Mouse (Mus musculus) layer of hippocampus, postnatal 14 days (tissue): ENCODE measurements around the gene Lrp1. TPM values are rescaled to one million over a fixed set of nuclear protein-coding genes. Genes with fewer than 3 reads are reported as not detected.

Experiments used
- DNase-seq, 2 experiments: peaks; one replicate each; pipeline ENCODE4 v3.0.0; 2021 to 2022; ENCODE audit warnings: low spot score in 2 of 2, mixed read lengths in 1 of 2
- total RNA-seq, 2 experiments: library from RNA; stranded (reverse); gene quantifications; 2 replicates each; pipeline ENCODE4 v1.2.3; 2021

Gene Lrp1
- total RNA-seq, 2 experiments from 2014 or later: 287 to 301 TPM

DNA sequence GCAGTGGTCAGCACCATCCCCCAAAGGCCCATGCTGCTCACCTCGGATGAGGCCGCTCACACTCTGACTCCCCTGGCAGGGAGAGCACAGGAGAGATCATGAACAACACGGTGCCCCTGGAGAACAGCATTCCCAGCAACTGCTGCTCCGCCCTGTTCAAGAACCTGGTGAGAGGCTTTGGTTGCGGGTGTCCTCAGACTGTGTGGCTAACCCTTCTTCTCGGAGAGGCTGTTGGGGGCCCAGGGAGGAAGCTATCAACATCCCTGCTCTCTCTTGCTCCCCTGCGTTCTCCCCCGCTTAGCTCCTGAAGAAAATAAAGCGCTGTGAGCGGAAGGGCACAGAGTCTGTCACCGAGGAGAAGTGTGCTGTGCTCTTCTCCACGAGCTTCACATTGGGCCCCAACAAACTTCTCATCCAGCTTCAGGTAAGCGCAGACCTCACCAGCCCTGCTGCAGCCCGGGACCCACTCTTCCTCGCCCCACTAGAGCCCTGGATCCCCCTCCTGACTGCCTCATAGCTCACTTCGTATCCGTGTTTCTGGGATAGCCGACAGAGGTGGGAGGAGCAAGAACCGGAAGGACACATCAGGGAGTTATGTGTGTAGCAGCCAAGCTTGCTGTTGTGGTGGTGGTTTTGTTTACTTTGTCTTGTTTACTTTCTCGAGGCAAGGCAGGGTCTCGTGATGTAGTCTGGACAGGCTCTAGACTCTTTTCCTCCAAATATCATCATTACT, 32.1 kb upstream of the Lrp1 start:
- no peak for DNase-seq

DNA sequence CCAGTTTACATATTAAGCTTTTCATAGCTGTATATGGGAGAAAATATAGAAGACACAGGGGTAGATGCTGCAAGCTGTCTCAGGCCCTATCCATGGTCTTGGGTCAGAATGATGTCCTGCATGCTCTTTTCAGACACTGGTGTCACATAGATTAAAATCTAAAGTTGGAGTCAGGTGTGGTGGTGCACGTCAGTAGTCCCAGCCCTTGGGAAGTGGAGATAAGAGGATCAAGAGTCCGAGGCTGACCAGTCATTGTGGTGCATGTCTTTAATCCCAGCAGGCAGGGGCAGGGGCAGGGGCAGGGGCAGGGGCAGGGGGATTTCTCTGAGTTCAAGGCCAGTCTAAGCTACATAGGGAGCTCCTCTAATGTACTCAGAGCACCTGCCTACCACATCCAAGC, 24.8 kb upstream of the Lrp1 start:
- DNase-seq: no peak

DNA sequence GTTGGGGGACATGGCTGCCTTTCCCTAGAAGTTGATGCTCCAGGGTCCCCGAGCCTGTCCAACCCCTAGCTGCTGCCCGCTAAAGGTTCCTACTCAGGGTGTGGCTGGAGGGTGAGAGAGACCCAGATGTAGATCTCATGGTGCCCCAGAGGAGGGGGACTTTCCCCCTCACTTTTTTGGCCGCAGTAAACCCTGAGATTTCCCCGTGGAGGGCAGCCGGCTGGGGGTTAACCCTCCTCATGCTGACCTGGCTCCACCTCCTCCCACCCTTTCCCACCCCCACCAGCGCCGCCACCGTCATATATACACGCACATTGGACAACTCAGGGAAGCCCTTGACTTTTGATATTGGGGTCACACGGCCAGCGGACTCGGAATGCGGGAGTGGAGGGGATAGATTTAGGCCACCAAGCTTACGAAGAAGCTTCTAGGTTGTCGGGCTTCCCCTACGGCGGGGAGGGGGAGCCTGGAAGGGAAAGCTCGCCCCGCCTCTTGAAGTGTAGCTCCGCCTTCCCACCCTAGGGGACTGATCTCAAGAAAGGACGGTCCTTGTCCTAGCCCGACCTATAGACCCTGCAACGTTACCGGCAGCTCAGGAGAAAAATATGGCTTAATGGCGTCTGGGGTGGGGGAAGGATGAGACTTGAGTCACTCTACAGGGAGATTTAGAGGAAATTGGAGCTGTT, 22.7 kb upstream of the Lrp1 start:
- peak in 1 of 2 experiments; percentile 14 for DNase-seq

DNA sequence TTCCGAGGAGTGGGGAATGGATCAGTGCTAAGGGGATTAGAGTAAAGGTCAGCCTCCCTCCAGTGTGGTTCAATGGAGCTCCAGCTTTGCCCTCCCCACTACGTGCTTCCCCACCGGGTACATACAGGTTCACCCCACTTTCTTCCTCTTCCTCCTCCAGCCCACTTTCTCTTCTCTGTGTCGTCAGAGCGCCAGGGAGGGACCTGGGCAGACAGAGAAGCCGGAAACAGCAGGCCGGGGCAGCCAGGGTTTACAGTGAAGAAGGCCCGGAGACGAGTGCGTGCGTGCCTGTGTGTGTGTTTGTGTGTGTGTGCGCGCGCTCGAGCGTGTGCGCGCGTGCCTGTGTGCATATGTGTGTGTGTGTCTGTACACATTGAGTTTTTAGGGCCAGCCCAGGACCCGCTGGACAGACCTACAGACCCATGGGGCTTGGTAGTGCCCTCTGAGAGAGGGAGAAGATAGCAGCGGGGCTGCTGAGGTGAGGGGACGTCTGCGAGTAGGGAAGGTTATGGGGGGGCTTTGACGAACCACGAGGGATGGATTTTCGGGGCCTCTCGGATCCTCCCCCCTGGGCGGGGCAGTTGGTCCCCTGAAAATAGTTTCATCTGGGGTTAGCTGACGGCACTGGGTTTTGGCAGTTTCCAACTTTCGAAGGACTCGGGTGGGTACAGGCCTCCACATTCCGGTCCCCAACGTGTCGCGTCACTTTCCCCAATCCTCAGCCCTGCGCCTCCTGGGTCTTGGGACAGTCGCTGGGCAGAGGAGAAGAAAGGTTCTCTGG, 22.0 kb upstream of the Lrp1 start, which contains the start of gene Stat6:
TSS of gene Stat6 (plus strand) at position 215 of the 781 bp plus-strand sequence.
- peak in 1 of 2 experiments; percentile 22 for DNase-seq

DNA sequence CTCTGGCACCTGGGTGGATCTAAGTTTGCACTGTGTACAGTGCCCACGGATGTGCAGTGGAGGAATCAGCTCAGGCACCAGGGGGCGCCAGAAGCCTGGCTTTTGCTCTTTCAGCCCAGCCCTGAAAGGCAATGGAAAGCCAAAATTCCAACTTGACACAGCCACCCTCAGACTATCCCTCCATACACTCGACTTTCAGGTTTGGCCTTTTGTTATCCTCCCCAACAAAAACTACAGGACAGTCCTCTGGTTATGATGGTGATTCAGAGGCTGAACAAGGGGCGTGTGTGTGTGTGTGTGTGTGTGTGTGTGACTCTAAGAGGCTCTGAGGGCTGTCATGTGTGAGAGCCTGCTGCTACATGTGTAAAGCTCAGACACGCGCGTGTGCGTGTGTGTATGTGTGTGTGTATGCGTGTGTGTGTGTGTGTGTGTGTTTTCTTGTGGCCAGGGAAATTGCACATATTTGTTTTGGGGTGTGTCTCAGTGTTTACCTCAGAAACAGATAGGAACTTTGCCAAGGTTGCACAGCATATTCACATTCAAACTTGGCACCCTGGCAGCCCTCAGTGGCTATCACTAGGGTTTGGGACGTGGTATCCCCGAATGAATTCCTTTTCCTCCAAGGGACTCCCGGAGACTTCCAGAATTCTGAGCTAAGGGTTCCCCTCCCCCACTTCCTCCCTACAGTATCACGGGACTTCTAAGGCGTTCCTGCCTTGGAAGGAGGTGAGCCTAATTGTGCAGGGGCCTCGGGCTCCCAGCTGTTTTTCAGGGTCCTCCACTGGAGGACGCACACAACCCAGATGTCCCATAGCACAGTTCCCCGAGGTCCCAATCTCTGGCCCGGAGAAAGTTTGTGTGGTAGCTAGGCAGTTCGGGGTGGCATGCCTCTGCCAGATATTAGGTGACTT, 21.2 kb upstream of the Lrp1 start:
- DNase-seq: peak; percentile 83 to 87

DNA sequence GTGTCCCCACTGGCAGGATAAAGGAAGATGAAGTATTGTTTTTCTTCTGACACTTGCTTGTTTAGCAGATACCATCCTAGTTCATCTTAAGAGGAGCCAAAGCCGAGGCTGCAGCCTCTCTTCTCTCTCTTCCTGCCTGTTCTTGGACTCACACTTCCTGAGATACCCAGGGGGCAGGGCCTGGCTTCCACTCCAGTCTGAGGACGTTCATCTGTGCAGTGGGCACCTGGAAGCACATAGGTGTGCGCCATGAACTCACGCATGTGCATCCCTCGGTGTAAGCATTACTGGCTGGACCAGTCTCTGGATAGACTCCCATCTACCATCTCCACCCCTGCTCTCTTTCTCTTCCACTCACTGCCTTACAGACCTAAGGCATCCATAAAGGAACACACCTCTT, 19.5 kb upstream of the Lrp1 start:
- DNase-seq: no peak

DNA sequence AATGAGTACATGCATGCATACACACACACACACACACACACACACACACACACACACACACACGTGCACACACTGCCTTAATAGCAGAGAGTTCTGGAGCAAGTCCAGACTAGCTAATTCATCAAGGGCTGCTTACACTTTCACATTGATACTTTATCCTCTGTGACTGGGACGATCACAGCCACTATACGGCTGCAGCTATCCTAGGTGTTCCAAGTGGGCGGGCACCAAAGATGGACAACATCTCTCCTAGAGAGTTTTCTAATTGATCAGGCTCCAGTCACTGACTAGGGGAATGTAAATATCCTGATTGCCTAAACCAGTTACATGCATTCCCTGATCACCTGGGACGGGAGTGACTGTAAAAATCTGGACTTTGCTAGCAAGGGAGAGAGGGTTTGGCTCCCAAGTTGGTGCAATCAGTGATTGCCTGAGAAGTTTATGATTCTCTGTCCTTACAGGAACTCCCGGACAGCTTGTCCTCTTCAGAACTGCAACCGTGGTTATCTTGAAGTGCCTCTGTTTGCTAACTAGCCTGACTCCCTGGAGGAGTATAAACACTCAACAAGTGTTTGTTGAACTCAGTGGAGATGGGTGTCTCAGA, 11.8 kb upstream of the Lrp1 start:
- no peak for DNase-seq

DNA sequence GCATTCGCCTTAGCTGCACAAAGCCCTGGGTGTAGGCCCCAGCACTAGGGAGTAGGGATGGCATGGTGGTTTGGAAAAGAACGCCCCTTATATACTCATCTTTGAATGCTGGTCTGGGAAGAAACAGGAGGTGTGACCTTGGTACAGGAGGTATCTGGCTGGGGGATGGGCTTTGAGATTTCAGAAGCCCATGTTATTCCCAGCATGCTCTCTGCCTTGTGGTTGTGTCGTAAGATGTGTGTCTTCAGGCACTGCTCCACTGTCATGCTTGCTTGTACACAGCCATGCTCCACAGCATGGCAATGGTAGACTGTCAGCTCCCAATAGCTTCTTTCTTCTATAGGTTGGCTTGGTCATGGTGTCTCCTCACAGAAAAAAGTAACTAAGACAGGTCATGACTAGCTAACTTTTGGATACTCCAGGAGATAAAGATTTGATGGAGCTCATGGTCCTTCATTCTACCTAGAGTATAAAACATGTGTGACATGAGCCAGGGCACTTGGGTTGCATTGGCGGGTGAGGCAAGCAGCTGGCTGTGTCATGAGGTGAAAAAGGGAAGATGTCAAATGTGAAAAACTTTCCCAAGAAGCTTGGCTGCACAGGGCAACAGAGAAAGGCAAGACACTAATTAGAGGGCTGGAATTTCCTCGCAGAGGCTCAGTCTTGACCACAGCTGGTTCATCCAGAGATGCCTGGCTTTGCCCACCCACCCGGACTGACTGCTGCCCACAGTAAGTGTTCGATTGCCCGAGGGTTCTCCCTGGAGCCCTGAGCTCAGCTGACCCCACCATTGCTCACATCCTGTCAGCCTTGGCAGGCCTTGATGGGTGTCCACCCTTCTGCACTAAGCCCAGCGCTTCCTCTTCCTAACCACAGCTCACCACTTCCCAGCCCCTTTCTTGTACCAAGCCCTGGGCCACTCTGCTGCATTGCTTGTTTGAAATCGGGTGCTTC, 10.6 kb upstream of the Lrp1 start:
- DNase-seq: no peak

DNA sequence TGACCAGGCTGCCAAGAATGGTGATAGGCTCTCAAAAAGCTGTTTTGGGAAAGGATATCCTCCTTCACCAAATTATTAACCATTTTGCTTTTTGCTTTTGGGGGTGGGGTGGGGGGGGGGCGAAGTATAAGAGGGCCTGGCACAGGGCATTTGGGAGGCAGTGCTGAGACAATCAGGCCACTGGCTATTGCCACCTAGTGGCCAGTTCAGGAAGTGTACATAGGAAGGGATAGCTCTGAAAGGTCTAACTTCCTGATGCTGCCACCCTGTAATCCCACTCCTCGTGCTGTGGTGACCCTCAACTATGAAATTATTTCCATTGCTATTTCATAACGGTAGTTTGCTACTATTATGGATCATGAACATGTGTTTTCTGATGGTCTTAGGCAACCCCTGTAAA, 5.5 kb upstream of the Lrp1 start:
- peak in 1 of 2 experiments; percentile 42 for DNase-seq

DNA sequence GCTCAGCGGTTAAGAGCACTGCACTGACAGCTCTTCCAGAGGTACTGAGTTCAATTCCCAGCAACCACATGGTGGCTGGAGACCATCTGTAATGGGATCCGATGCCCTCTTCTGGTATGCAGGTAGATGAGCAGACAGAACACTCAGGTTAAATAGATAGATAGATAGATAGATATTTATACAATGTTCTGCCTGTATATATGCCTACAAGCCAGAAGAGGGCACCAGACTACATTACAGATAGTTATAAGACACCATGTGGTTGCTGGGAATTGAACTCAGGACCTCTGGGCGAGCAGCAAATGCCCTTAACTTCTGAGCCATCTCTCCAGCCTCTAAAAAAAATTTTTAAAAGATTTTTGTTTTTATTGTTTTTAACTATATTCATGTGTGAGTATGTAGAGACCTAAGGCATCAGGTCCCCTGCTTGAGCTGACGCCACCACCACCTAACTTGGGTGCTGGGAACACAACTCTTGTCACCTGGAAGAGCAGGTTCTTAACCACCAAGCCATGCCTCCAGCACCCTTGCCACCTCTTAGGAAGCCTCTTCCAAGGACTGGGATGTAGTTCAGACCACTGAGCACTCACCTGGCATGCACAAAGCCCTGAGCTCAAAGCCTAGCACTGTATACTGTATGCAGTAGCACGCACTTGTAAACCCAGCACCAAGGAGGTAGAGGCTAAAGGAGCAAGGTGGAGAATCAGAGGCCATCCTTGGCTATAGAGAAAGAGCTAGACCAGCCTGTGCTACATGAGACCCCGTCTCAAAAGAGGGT, 2.7 kb upstream of the Lrp1 start:
- no peak for DNase-seq

DNA sequence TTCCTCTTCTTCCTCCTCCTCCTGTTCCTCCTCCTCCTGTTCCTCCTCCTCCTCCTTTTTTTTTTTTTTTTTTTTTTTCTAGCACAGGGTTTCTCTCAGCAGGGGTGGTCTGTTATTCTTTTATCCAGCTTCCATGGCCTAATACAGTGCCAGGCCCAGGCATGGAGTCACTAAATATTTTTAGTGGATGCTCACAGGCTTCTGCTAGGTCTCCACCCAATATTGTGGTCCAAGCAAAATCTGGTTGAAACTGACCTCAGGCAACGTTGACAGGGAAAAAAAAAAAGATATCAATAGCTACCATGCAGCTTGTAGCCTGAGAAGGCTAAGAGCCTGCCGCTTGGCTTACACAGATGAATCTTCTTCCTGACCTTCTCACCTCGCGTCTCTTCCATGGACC, 1.7 kb upstream of the Lrp1 start:
- DNase-seq: no peak

DNA sequence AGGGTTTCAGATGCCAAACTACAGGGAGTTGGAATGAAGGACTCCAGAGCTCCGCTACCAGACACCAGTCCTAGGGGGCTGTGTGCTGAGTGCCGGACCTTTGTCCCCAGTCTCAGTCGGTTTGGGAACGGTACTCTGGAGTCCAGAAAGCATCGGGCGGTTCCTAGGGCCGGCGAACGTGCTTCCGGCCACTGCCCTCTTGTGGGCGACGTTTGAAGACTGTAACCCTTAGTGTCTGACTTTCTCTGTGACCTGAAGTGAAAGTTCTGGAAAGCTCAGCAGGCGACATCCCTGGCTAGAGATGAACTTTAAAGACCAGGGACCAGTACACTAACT, 1.1 kb upstream of the Lrp1 start:
- DNase-seq: peak in 1 of 2 experiments; percentile 62

DNA sequence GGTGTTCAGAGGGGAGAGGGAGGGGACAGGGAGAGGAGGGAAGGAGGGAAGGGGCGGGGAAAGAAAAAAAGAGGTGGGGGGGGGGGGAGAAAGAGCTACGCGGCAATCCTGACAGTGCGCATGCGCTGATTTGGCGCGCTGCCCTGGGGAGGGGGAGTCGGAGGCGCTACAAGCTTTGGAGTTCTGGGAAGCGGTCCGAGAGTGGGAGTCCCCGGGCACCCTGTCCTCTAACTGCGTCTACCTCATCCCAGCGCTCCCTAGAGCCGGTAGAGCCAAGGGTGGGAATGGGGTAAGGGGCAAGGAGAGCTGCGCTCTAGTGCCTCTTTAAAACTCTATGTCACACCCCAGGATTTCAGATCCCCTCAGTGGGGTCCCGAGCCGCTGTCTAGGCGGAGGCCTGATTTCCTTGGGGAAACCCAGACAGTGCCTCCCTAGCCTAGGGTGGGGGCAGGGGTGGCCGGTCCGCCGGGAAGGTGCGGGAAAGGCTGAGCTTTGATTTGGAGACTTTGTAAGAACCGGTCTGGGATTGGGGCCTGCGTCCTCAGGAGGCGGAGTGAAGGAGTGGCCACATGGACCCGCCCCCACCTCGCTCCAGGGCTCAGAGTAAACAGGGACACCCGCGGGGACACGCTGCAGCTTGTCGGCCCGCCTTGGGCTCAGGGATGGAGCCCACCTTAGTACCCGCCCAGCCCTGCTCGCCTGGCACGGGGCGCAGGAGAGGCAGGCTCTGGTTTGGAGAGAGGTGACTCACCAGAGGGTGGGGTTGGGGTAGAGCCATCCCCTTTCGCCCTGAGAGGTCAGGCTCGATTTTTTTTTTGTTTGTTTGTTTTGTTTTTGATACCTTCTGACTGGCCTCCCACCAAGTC, 476 bp upstream of the Lrp1 start:
- DNase-seq: peak; percentile 86 to 93

DNA sequence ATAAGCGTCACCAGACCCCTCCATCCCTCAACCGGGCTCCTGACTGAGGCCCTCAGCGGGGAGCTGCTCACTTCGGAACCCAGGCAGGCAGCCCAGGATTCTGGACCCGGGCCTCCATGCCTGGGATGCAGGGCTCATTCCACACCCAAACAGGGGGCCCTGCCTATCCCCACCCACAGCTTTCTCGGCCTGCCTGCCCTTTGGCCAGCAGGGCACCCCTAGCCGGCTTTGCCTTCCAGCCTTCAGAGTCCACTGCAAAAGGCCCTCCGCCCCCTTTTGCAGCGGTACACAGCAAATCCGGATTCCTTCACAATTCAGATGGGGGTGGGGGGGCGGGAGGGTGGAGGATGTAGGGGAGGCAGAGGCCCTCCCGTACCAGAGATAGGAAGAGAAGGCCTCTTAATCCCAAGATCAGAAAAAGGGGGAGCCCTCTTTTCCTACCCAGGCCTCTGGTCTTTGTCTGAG, 975 bp downstream of the Lrp1 start:
- no peak for DNase-seq

DNA sequence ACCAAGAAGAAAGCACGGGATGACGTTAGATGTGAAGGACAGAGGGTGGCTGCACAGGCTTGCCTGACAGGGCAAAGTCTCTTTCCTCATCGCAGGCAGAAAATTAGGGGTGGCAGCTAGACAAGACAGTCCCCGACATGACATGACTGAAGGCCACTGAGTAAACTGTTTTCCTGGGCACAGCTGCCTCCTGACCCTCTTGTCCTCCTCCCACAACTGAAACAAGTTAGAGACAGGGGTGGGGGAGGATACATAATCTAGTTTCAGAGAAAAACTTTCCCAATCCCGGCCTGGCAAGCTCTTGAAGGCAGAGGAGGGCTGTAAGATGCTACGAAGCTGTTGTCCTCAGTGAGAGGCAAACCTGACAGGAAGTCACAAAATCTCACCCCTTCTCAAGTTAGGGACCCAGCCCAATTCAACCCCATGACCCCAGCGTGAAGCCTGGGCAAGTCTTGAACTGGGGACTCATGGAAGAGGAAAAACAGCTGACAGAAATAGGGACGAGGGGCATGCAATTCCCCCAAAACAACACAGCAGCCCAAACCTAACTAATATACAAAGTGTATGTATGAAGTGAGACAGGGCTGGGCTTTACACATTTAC, 1.7 kb downstream of the Lrp1 start:
- DNase-seq: no peak

DNA sequence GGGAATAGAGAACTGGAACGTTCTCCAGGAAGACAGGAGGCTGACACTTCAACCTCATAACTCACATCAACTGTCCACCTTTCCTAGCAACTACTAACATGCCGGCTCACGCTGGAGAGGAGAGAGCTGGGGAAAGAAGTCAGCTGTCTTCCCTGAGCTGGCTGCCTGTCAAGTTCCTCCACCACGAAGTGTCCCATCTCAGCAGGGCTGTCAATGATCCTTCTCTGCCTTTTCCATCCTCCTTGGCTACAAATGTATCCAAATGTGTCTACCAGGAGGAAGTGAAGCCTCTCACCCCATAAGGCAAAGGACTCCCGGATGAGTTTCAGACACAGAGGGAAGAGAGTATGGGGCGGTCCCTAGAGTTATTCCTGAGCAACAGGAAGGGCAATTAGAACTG, 2.8 kb downstream of the Lrp1 start:
- no peak for DNase-seq

DNA sequence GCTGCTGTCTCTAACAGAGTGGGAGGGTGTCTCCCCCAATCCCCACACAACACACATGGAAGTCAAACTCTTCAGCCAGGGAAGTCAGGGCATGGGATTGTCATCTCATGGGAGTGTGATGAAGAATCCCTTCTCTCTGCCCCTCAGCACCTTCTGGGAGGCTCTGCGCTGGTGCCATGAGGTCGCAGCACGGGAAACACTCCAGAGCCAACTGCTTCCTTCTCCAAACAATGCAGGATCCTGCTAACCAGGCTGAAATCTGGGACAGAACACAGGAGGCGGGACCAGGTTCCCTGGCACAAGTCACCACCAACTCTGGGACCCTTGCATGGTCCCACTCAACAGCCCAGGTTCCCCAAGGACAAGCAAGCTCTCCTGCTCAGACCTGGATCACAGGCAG, 3.7 kb downstream of the Lrp1 start:
- DNase-seq: no peak
